Mouse (Mus musculus) neural tube, embryonic 14.5 days (tissue): ENCODE measurements around the gene Catsperz. TPM values are rescaled to one million over a fixed set of nuclear protein-coding genes. Genes with fewer than 3 reads are reported as not detected.

Experiments used
- ATAC-seq: fragments of 200-750 bp; cut with Nextera tagmentation; 2 replicates; pipeline ENCODE4 v1.8.0; 2017; ENCODE audit warnings: low read depth, mild to moderate bottlenecking, moderate TSS enrichment, moderate library complexity
- H3K27ac ChIP-seq: fragments of 300-500 bp; sonication (generic); 2 replicates; pipeline ENCODE4 v1.5.1; 2014; ENCODE audit warnings: low read depth, mild to moderate bottlenecking, control low read depth, low read length, moderate library complexity, mixed read lengths
- H3K27me3 ChIP-seq: fragments of 300-500 bp; sonication (generic); 2 replicates; pipeline ENCODE4 v1.6.1; 2014; ENCODE audit warnings: low read length; ENCODE audit not compliant: control insufficient read depth, insufficient read depth
- H3K36me3 ChIP-seq: fragments of 300-500 bp; sonication (generic); 2 replicates; pipeline ENCODE4 v1.6.1; 2014; ENCODE audit warnings: low read length, mixed read lengths; ENCODE audit not compliant: control insufficient read depth, insufficient read depth
- H3K4me1 ChIP-seq: fragments of 300-500 bp; sonication (generic); 2 replicates; pipeline ENCODE4 v1.6.1; 2014; ENCODE audit warnings: low read length; ENCODE audit not compliant: control insufficient read depth, insufficient read depth
- H3K4me2 ChIP-seq: fragments of 300-500 bp; sonication (generic); 2 replicates; pipeline ENCODE4 v1.6.1; 2014; ENCODE audit warnings: mild to moderate bottlenecking, low read depth, low read length, control low read depth
- H3K4me3 ChIP-seq: fragments of 300-500 bp; sonication (generic); 2 replicates; pipeline ENCODE4 v1.5.1; 2014; ENCODE audit warnings: low read depth, low read length, control low read depth, mixed read lengths
- H3K9ac ChIP-seq: fragments of 300-500 bp; sonication (generic); replicated peaks from 2 replicates; pipeline ENCODE4 v1.6.1; 2014; ENCODE audit warnings: low read depth, mild to moderate bottlenecking, control low read depth, low read length, mixed read lengths
- H3K9me3 ChIP-seq: fragments of 300-500 bp; sonication (generic); 2 replicates; pipeline ENCODE4 v1.6.1; 2016; ENCODE audit warnings: low read length; ENCODE audit not compliant: control insufficient read depth
- WGBS: fragments of 180-500 bp; shearing (Covaris S2); extraction: QIAGEN DNeasy Blood & Tissue Kit; methylation state at CpG from one replicate; pipeline ENCODE4 v1.1.7; 2014; 5-methylcytosine and 5-hydroxymethylcytosine counted together
- polyA plus RNA-seq: library from polyadenylated mRNA; unstranded; fragments of >200 nt; fragmentation: Nextera tagmentation; extraction: Ambion mirVana; gene quantifications from 2 replicates; pipeline ENCODE4 v1.2.1, GENCODE M21; 2014

The Catsperz gene
- polyA plus RNA-seq, 1 experiment from 2014 or later = 0.94 TPM

DNA sequence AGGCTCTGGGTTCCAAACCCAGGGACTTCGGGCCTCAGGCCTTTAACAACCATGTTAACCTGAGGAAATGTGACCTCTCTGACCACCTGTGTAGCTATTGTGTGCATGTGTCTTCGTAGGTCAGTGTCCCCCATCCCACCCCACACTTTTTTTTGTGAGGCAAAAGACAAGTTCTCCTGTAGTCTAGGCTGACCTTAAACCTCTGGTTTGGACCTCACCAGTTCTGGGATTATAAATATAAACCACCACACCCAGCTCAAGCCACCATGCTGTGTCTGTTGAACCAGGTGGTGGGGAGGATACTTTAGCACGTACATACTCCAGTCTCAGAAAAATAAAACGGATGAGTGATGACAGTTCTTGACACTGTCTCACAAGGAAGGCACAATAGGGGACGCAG is 24.8 kb upstream of the Catsperz start:
- Histone ChIP-seq H3K9ac (peak overlapping the region; percentile 72), H3K27me3 (no peaks in the 10 kb centered on the region), H3K4me3 (peak overlapping the region; percentile 43), H3K4me1 (peaks cover 10% of the 10 kb centered on the region; the same call in 1 of the 2 replicates), H3K4me2 (peak overlapping the region; percentile 97), H3K9me3 (no peaks in the 10 kb centered on the region), H3K36me3 (no peaks in the 10 kb centered on the region), H3K27ac (peak overlapping the region; percentile 88; the same call in 1 of the 2 replicates)
- WGBS = 42% methylated on average over 5 of the region's 5 CpGs
- no peak for ATAC-seq

DNA sequence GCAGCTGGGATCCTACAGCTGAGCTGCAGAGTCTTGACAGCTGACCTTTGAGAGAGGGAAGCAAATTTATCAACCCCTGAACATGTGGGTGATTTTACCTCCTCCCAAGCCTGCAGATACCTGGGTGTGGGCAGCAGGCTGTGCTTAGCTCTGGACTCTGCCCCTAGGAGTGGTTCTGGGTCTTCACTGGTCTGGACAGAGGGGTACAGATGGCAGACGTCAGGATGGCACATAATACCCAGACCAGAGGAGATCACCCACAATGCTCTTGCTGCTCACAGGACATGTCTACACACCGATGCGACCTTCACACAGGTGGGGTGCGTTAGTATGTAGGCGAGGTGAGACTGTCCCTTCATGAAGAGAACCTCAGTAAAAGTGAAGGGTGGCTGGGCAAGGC is 24.4 kb upstream of the Catsperz start:
- peaks cover 10% of the 10 kb centered on the region; the same call in 1 of the 2 replicates for H3K4me1 ChIP-seq
- H3K27ac ChIP-seq = no peak overlapping the region
- no peak overlapping the region for H3K4me3 ChIP-seq
- no peaks in the 10 kb centered on the region for H3K36me3 ChIP-seq
- WGBS = 95% methylated on average over 5 of the region's 5 CpGs
- no peak overlapping the region for H3K9ac ChIP-seq
- no peaks in the 10 kb centered on the region for H3K9me3 ChIP-seq
- ATAC-seq = no peak
- no peak overlapping the region for H3K4me2 ChIP-seq
- H3K27me3 ChIP-seq = no peaks in the 10 kb centered on the region

DNA sequence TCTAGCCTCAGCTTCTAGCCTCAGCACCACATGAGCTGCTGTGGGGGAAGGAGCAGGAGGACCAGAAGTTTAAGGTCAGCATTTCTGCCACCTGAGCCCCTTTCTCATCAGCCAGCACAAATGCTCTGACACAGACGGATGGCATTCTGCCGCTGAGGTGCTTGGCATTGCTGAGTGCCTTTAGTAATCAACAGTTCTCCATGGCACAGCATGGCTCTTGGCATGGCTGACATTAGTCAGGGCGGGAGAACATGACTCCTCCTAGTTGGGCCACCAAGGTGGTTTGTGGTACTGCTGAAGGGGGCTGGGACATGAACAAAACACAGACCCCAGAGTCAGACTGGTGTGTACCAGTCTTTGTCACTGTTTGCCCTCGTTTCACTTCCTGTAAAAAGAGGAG is 23.0 kb upstream of the Catsperz start:
- 68% methylated on average over 4 of the region's 4 CpGs for WGBS
- Histone ChIP-seq H3K36me3 (no peaks in the 10 kb centered on the region), H3K4me2 (no peak overlapping the region), H3K4me3 (no peak overlapping the region), H3K9me3 (no peaks in the 10 kb centered on the region), H3K27ac (no peak overlapping the region), H3K27me3 (no peaks in the 10 kb centered on the region), H3K4me1 (peaks cover 10% of the 10 kb centered on the region; the same call in 1 of the 2 replicates), H3K9ac (no peak overlapping the region)
- no peak for ATAC-seq

DNA sequence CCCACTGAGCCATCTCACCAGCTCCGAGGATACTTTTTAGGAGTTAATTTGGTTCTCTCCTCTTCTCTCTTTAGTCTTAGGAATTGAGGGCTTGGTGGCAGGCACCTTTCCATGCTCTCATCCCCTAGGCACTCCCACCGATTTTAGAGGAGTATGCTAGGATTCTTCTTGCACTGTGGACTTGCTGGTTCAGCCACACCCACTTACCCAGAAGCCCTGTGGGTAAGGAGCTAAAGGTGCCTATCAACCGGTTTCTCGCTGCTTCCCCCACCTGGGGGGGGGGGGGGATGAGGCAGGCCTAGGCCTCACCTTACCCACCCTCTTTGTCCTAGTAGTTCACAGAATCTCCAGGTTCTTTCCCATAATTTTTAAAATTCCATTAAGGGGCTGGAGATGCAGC is 22.6 kb upstream of the Catsperz start:
- Histone ChIP-seq H3K36me3 (no peaks in the 10 kb centered on the region), H3K27ac (no peak overlapping the region), H3K27me3 (no peaks in the 10 kb centered on the region), H3K4me3 (no peak overlapping the region), H3K9ac (no peak overlapping the region), H3K9me3 (no peaks in the 10 kb centered on the region), H3K4me1 (peaks cover 11% of the 10 kb centered on the region; the same call in 1 of the 2 replicates), H3K4me2 (no peak overlapping the region)
- WGBS = 55% methylated on average over 4 of the region's 4 CpGs
- ATAC-seq = no peak

DNA sequence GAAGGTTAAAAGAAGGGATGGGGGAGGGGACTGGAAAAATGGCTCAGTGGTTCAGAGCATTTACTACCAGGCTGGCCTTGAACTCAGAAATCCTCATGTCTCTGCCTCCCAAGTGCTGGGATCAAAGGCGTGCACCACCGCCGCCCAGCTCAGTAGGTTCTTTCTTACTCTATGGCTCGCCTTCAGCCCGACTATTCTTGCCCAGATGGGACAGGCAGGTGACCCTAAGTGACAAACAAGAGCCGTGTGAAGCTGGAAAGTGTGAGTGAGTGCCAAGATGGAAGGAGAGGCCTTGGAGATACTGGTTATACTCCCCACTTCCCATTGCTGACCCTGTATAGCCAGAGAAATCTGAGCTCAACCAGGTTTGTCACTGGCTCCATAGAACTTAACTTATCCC is 18.5 kb upstream of the Catsperz start:
- H3K27ac ChIP-seq = no peak overlapping the region
- no peak overlapping the region for H3K4me3 ChIP-seq
- ATAC-seq = no peak
- H3K9me3 ChIP-seq = no peaks in the 10 kb centered on the region
- H3K9ac ChIP-seq = no peak overlapping the region
- no peaks in the 10 kb centered on the region for H3K27me3 ChIP-seq
- 93% methylated on average over 6 of the region's 6 CpGs for WGBS
- H3K4me2 ChIP-seq = no peak overlapping the region
- peaks cover 19% of the 10 kb centered on the region for H3K4me1 ChIP-seq
- no peaks in the 10 kb centered on the region for H3K36me3 ChIP-seq

DNA sequence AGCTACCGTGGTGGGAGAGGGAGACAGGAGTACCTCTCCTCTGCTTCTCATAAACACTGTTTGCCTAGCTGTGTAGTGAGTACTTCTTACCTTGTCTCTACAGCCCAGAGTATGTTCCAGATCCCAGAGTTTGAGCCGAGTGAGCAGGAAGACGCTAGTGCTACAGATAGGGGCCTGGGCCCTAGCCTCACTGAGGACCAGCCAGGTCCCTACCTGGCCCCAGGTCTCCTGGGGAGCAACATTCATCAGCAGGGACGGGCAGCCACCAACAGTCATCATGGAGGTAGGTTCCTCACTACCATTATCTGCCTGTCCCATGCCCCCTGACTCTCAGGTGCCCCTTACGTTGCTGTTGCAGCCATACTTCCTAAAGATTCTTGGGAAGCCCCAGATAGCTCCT is 17.6 kb upstream of the Catsperz start:
- H3K36me3 ChIP-seq = no peaks in the 10 kb centered on the region
- peak overlapping the region; percentile 94 for H3K27ac ChIP-seq
- peak overlapping the region; percentile 85 for H3K4me3 ChIP-seq
- 0 out of 2 replicates have a peak, but pooled peaks have one; percentile 1 for ATAC-seq
- 23% methylated on average over 5 of the region's 5 CpGs for WGBS
- no peaks in the 10 kb centered on the region for H3K27me3 ChIP-seq
- H3K9ac ChIP-seq = peak overlapping the region; percentile 82
- peaks cover 22% of the 10 kb centered on the region for H3K4me1 ChIP-seq
- H3K9me3 ChIP-seq = no peaks in the 10 kb centered on the region
- peak overlapping the region; percentile 100 for H3K4me2 ChIP-seq

DNA sequence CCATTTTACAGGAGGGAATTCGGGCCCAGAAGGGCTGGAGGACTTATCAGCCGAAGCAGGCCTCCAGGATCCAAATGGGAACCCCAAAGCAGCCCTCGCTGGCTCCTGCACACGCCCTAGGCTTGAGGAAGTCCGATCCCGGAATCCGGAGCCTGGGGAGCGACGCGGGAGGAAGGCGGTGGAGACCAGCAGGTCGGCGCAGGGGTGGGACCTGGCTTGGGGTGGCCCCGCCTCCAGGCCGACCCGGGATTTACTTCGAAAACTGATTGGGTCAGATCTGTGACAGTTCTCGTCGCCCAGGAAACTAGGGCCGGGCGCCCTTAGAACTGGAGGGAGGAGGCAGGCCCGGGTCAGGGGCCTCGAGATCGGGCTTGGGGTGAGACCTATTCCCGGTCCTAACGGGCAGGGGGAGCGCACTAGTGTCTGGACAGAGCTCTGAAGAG is 17.1 kb upstream of the Catsperz start, which contains the start of gene Gpr137:
Gpr137 (minus strand) TSS at position 232 of the 443 bp plus-strand sequence.
- peak; percentile 83 for ATAC-seq
- Histone ChIP-seq H3K27ac (peak within 1 kb of the TSS; percentile 94), H3K4me1 (peaks cover 22% of the 10 kb centered on the region), H3K9ac (peak within 1 kb of the TSS; percentile 82), H3K9me3 (no peaks in the 10 kb centered on the region), H3K4me3 (peak within 1 kb of the TSS; percentile 85), H3K4me2 (peak within 1 kb of the TSS; percentile 100), H3K27me3 (no peaks in the 10 kb centered on the region), H3K36me3 (no peaks in the 10 kb centered on the region)
- under 1% methylated on average over 27 of the region's 27 CpGs for WGBS

DNA sequence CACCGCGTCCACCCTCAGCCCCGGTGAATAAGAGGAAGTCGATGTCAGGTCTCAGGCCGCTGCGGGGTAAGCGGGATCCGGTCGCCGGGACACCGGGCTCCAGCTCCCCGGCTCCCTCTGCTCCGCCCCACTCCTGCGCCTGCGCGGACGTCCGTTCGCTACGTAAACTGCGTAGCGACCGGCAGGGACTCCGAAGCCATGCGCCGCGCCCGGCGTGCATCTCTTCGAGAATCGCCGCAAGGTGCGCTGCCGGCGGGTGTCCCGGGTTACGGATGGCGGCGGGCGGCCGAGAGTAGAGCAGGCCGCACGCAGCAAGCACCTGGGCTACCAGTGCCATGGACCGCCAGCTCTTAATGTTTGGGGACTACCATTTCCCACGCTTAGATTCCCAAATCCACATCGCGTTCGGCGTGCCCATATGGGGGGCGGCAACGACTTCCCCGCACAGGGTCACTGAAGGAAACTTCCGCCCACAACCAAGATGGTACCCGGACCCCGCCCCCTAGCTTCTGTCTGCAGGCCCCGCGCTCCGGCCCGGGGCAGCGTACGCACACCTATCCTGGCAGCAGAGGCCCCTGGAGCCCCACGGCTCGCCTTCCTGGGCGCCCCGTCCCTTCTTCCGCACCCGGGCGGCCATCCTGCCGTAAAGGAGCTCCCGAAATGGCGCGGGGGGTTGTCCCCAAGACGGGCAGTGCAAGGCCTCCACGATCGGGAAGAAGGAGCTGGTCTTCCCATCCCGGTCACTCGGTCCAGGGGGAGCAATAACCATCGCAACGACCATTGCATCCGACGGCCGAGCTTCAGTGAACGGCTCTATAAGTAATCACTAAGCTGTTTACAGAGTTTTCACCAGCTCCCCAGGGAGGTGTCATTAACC is 16.4 kb upstream of the Catsperz start, which contains the start of gene Bad:
Bad (plus strand) TSS at position 490 of the 877 bp plus-strand sequence.
- Histone ChIP-seq H3K4me2 (peak within 1 kb of the TSS; percentile 100), H3K9me3 (no peaks in the 10 kb centered on the region), H3K27ac (peak within 1 kb of the TSS; percentile 94), H3K36me3 (no peaks in the 10 kb centered on the region), H3K9ac (peak within 1 kb of the TSS; percentile 82), H3K27me3 (no peaks in the 10 kb centered on the region), H3K4me1 (peaks cover 22% of the 10 kb centered on the region), H3K4me3 (peak within 1 kb of the TSS; percentile 85)
- ATAC-seq = peak; percentile 82
- under 1% methylated on average over 82 of the region's 83 CpGs for WGBS
